Mouse (Mus musculus) olfactory bulb, adult 2 months (tissue): ENCODE measurements around the gene Cyfip1.

Experiments
- CTCF ChIP-seq: fragments of 200-500 bp; IDR thresholded peaks from 2 replicates; pipeline ENCODE4 v1.5.1; 2012; ENCODE audit warnings: low read depth, mild to moderate bottlenecking, low read length, moderate library complexity; ENCODE audit not compliant: insufficient read depth
- POLR2A ChIP-seq: fragments of 200-500 bp; IDR thresholded peaks from 2 replicates; pipeline ENCODE4 v1.6.1; 2012; ENCODE audit warnings: mild to moderate bottlenecking, low read depth, low read length, moderate library complexity; ENCODE audit not compliant: insufficient read depth

GRCm38 (mm10) chr7:55935025-55935424 is 93.5 kb downstream of the Cyfip1 start:
- TF ChIP-seq POLR2A (no peak), CTCF (no peak)
